Mouse (Mus musculus) MEL (cell line): ENCODE data around the gene Ntn4. TPM values are rescaled to one million over a fixed set of nuclear protein-coding genes. Genes with fewer than 3 reads are reported as not detected.
A peak's percentile ranks its signal among the peaks of the same experiment; 100 is the strongest.

Experiments
- DNase-seq: peaks from one replicate; pipeline ENCODE4 v3.0.0; 2011; ENCODE audit warnings: low read depth, low spot score
- H3K27ac ChIP-seq: 2 replicates; pipeline ENCODE4 v1.5.1; 2012; ENCODE audit warnings: low read depth, mild to moderate bottlenecking, control low read depth, low read length, moderate library complexity; ENCODE audit not compliant: control insufficient read depth
- H3K27me3 ChIP-seq, 2 experiments: fragments of 150-350 bp in 1 of 2; sonication (generic) in 1 of 2; 2 replicates each; pipeline ENCODE4 v1.6.1; 2012; ENCODE audit warnings: low read length in 2 of 2, mild to moderate bottlenecking in 2 of 2, improper control_type of control experiment in 1 of 2, moderate library complexity in 1 of 2; ENCODE audit not compliant: insufficient read depth in 2 of 2, control insufficient read depth in 1 of 2
- H3K36me3 ChIP-seq, 2 experiments: 2 replicates each; pipeline ENCODE4 v1.6.1; 2012 to 2014; ENCODE audit warnings: low read length in 2 of 2, improper control_type of control experiment in 1 of 2, inconsistent platforms in 1 of 2, mild to moderate bottlenecking in 1 of 2; ENCODE audit not compliant: insufficient read depth in 2 of 2, control insufficient read depth in 1 of 2
- H3K4me1 ChIP-seq, 2 experiments: fragments of 150-350 bp in 1 of 2; sonication (generic) in 1 of 2; 2 replicates each; pipeline ENCODE4 v1.6.1; 2012; ENCODE audit warnings: low read length in 2 of 2, improper control_type of control experiment in 1 of 2, mild to moderate bottlenecking in 1 of 2; ENCODE audit not compliant: insufficient read depth in 2 of 2, control insufficient read depth in 1 of 2
- H3K4me3 ChIP-seq, 2 experiments: fragments of 150-350 bp in 1 of 2; sonication (generic) in 1 of 2; 2 replicates each; pipeline ENCODE4 v1.5.1; 2012; ENCODE audit warnings: low read depth in 2 of 2, low read length in 2 of 2, mild to moderate bottlenecking in 2 of 2, moderate library complexity in 2 of 2, control low read depth in 1 of 2, improper control_type of control experiment in 1 of 2; ENCODE audit not compliant: control insufficient read depth in 1 of 2, insufficient read depth in 1 of 2
- H3K79me2 ChIP-seq: 2 replicates; pipeline ENCODE4 v1.6.1; 2012; ENCODE audit warnings: mild to moderate bottlenecking, low read length, moderate library complexity; ENCODE audit not compliant: control insufficient read depth, poor library complexity, insufficient read depth
- H3K9ac ChIP-seq: 2 replicates; pipeline ENCODE4 v1.6.1; 2012; ENCODE audit warnings: low read depth, mild to moderate bottlenecking, control low read depth, low read length, moderate library complexity; ENCODE audit not compliant: control insufficient read depth, poor library complexity, severe bottlenecking
- H3K9me3 ChIP-seq: fragments of 150-350 bp; sonication (generic); replicated peaks from 2 replicates; pipeline ENCODE4 v1.6.1; 2012; ENCODE audit warnings: mild to moderate bottlenecking, low read length, improper control_type of control experiment, moderate library complexity; ENCODE audit not compliant: insufficient read depth
- BHLHE40 ChIP-seq: IDR thresholded peaks from 2 replicates; pipeline ENCODE4 v1.6.1; 2012; ENCODE audit warnings: low read depth, mild to moderate bottlenecking, inconsistent platforms, low read length, improper control_type of control experiment, borderline replicate concordance
- CHD1 ChIP-seq: IDR thresholded peaks from 2 replicates; pipeline ENCODE4 v1.6.1; 2012; ENCODE audit warnings: low read depth, mild to moderate bottlenecking, inconsistent platforms, low read length, improper control_type of control experiment
- E2F4 ChIP-seq: IDR thresholded peaks from 2 replicates; pipeline ENCODE4 v1.6.1; 2011; ENCODE audit warnings: low read depth, low read length, improper control_type of control experiment, borderline replicate concordance
- ELF1 ChIP-seq: IDR thresholded peaks from 2 replicates; pipeline ENCODE4 v1.6.1; 2014; ENCODE audit warnings: low read depth, mild to moderate bottlenecking, inconsistent platforms, low read length, improper control_type of control experiment, moderate library complexity
- EP300 ChIP-seq, 2 experiments: IDR thresholded peaks; 2 replicates each; pipeline ENCODE4 v1.6.1; 2011; ENCODE audit warnings: improper control_type of control experiment in 2 of 2, low read length in 2 of 2, low read depth in 1 of 2, mild to moderate bottlenecking in 1 of 2
- ETS1 ChIP-seq: IDR thresholded peaks from 2 replicates; pipeline ENCODE4 v1.6.1; 2012; ENCODE audit warnings: low read depth, mild to moderate bottlenecking, inconsistent platforms, low read length, improper control_type of control experiment, moderate library complexity
- GABPA ChIP-seq: IDR thresholded peaks from 2 replicates; pipeline ENCODE4 v1.6.1; 2012; ENCODE audit warnings: low read depth, mild to moderate bottlenecking, inconsistent platforms, low read length, improper control_type of control experiment, moderate library complexity
- JUND ChIP-seq: IDR thresholded peaks from 2 replicates; pipeline ENCODE4 v1.6.1; 2011; ENCODE audit warnings: low read depth, mild to moderate bottlenecking, improper control_type of control experiment, low read length
- KAT2A ChIP-seq: conservative IDR thresholded peaks from 2 replicates; pipeline ENCODE4 v1.6.1; 2012; ENCODE audit warnings: low read depth, low read length, improper control_type of control experiment, inconsistent platforms
- MXI1 ChIP-seq: IDR thresholded peaks from 2 replicates; pipeline ENCODE4 v1.6.1; 2011; ENCODE audit warnings: mild to moderate bottlenecking, low read depth, low read length, improper control_type of control experiment
- MYB ChIP-seq: IDR thresholded peaks from 2 replicates; pipeline ENCODE4 v1.6.1; 2011; ENCODE audit warnings: mild to moderate bottlenecking, low read depth, low read length, improper control_type of control experiment
- NELFE ChIP-seq: IDR thresholded peaks from 2 replicates; pipeline ENCODE4 v1.6.1; 2011; ENCODE audit warnings: low read depth, low read length, improper control_type of control experiment
- POLR2AphosphoS2 ChIP-seq: IDR thresholded peaks from 2 replicates; pipeline ENCODE4 v1.6.1; 2011; ENCODE audit warnings: low read length, improper control_type of control experiment
- POLR2AphosphoS5 ChIP-seq: IDR thresholded peaks from 2 replicates; pipeline ENCODE4 v1.6.1; 2012; ENCODE audit warnings: low read depth, borderline replicate concordance, mild to moderate bottlenecking, inconsistent platforms, low read length, moderate library complexity, mixed read lengths
- SIN3A ChIP-seq: IDR thresholded peaks from 2 replicates; pipeline ENCODE4 v1.6.1; 2012; ENCODE audit warnings: low read length, improper control_type of control experiment, inconsistent platforms
- TBP ChIP-seq: IDR thresholded peaks from 2 replicates; pipeline ENCODE4 v1.8.0; 2011; ENCODE audit warnings: low read depth, low read length, improper control_type of control experiment
- TCF12 ChIP-seq: IDR thresholded peaks from 2 replicates; pipeline ENCODE4 v1.6.1; 2014; ENCODE audit warnings: low read depth, mild to moderate bottlenecking, inconsistent platforms, low read length, improper control_type of control experiment, moderate library complexity
- USF2 ChIP-seq, 2 experiments: IDR thresholded peaks; 2 replicates each; pipeline ENCODE4 v1.6.1; 2011 to 2012; ENCODE audit warnings: improper control_type of control experiment in 2 of 2, low read length in 2 of 2, borderline replicate concordance in 1 of 2, inconsistent platforms in 1 of 2, low read depth in 1 of 2, mild to moderate bottlenecking in 1 of 2; ENCODE audit not compliant: insufficient read depth in 1 of 2
- ZNF384 ChIP-seq: IDR thresholded peaks from 2 replicates; pipeline ENCODE4 v1.6.1; 2012; ENCODE audit warnings: low read depth, mild to moderate bottlenecking, inconsistent platforms, low read length, improper control_type of control experiment
- polyA plus RNA-seq, 2 experiments: library from polyadenylated mRNA; stranded (reverse) in 1 of 2; unstranded in 1 of 2; fragments of >175 nt in 1 of 2; fragments of >200 nt in 1 of 2; gene quantifications; 2 replicates each; pipeline versions ENCODE4 v1.2.1 to v1.2.4; 2012; ENCODE audit warnings: low replicate concordance in 2 of 2, low read depth in 1 of 2; ENCODE audit not compliant: insufficient read length in 2 of 2, insufficient read depth in 1 of 2, missing spikeins in 1 of 2
- total RNA-seq: library from RNA; depleted of rRNA; stranded (reverse); fragments of 300-350 nt; gene quantifications from 2 replicates; pipeline ENCODE4 v1.2.3, GENCODE M21; 2012

Gene Ntn4
- total and polyA plus RNA-seq, 3 experiments, result not detected

GRCm38 (mm10) chr10:93640953-93641820 lies 706 bp downstream of the Ntn4 start:
- Histone ChIP-seq H3K36me3 (peaks cover 0 to 4% of the 10 kb centered on the region in 2 experiments; a peak in 1 of 4 replicates), H3K4me3 (no peak overlapping the region), H3K4me1 (peaks cover 0 to 5% of the 10 kb centered on the region in 2 experiments; a peak in 1 of 4 replicates), H3K27me3 (no peaks in the 10 kb centered on the region), H3K79me2 (no peaks in the 10 kb centered on the region), H3K27ac (no peak overlapping the region), H3K9me3 (no peaks in the 10 kb centered on the region), H3K9ac (no peak overlapping the region)
- TF ChIP-seq ZNF384 (no peak), ETS1 (no peak), ELF1 (no peak), TBP (no peak), USF2 (IDR thresholded peaks at IDR 0.05; ENCODE audit: borderline replicate concordance in 1 of 2, insufficient read depth in 1 of 2, low read depth in 1 of 2, low read length in 2 of 2) (no peak), MYB (no peak), KAT2A (no peak), BHLHE40 (no peak), EP300 (IDR thresholded peaks at IDR 0.05; ENCODE audit: low read depth in 1 of 2, low read length in 2 of 2) (no peak), GABPA (no peak), CHD1 (no peak), NELFE (no peak), MXI1 (no peak), JUND (no peak), POLR2AphosphoS2 (no peak), SIN3A (no peak)
- DNase-seq, result no peak

- no peak overlapping the region for H3K9ac ChIP-seq
- H3K9me3 ChIP-seq, result no peaks in the 10 kb centered on the region
- peak; percentile 7 for DNase-seq
- no peak overlapping the region for H3K4me3 ChIP-seq
- H3K27me3 ChIP-seq, result no peaks in the 10 kb centered on the region
- H3K79me2 ChIP-seq, result no peaks in the 10 kb centered on the region
- TF ChIP-seq POLR2AphosphoS5 (no peak), TCF12 (peak; percentile 35; the same call in 1 of the 2 replicates), E2F4 (no peak)
- no peak overlapping the region for H3K27ac ChIP-seq
- H3K4me1 ChIP-seq, result peaks cover 0 to 5% of the 10 kb centered on the region in 2 experiments; a peak in 1 of 4 replicates
- peaks cover 0 to 4% of the 10 kb centered on the region in 2 experiments; a peak in 2 of 4 replicates for H3K36me3 ChIP-seq
These were observed 1.6 kb downstream of the Ntn4 start for GRCm38 (mm10) chr10:93641821-93642746.
